Mouse (Mus musculus): Measurements from ENCODE around the gene Tnni3. TPM values are rescaled to one million over a fixed set of nuclear protein-coding genes. Genes with fewer than 3 reads are reported as not detected.

The Tnni3 gene
- polyA plus RNA-seq, 1 experiment from 2014 or later = 5.3 TPM

DNA sequence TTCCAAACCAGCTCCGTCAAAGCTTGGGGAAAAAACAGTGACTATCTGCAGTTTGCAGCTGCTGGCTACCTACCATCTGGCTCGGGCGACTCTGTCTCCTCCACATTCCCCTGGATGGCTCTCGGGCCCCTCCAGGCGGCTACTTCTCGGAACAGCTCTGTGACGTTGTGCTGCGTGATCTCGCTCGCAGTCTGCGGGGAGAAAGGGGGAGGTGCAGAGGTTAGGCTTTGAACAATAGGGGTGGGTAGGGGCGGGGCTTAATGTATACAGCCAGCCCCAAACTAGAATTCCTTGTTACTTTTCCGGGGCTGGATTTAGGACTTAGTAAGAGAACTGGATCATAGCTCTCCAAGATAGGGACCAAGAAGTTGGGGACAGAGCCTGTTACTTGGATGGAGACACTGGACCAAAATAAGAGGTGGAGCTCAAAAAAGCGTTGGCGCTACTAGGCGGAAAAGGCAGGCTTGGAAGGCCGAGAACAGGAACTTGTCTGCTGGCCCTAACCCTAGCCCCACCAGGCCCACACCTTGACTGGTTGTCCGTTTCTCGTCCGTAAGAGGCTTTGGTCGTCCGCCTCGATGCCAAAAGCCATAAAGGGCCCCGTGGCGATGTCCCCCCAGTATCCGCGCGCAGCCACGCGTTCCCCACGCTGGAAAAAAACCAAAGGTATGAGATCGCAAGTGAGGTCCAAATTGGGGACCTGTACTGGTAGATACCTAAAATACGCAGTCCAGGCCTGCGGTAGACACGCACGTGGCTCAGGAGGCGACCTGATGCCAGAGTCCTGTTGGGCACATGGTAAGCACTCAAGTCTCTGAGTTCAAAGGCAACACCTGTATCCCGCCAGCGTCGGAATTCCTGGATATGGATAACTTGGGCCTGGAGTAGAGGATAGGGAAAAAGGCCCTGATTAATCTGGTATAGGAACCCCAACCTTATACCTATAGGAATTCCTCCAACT, 2.6 kb upstream of the Tnni3 start:
- Histone ChIP-seq H3K36me3 (ENCODE audit: control insufficient read depth, insufficient read depth, low read length) (no peaks in the 10 kb centered on the region), H3K27me3 (ENCODE audit: control insufficient read depth, insufficient read depth, low read length) (no peaks in the 10 kb centered on the region), H3K9me3 (ENCODE audit: control insufficient read depth, low read length) (no peaks in the 10 kb centered on the region), H3K4me1 (ENCODE audit: control insufficient read depth, insufficient read depth, low read length) (0 out of 2 replicates have a peak, but pooled peaks cover 4% of the 10 kb centered on the region), H3K9ac (ENCODE audit: low read length) (no peak overlapping the region), H3K4me2 (ENCODE audit: low read depth, severe bottlenecking) (peak overlapping the region; percentile 51), H3K4me3 (ENCODE audit: low read depth, low read length) (peak overlapping the region; percentile 6), H3K27ac (replicated peaks; ENCODE audit: low read depth, low read length) (no peak overlapping the region)
- DNase-seq (ENCODE audit: low spot score) = peak; percentile 94
- WGBS = 24% methylated on average over 40 of the region's 40 CpGs
- peak; percentile 88 for ATAC-seq (ENCODE audit: insufficient number of reproducible peaks, low FRiP score, low TSS enrichment, low read depth)

DNA sequence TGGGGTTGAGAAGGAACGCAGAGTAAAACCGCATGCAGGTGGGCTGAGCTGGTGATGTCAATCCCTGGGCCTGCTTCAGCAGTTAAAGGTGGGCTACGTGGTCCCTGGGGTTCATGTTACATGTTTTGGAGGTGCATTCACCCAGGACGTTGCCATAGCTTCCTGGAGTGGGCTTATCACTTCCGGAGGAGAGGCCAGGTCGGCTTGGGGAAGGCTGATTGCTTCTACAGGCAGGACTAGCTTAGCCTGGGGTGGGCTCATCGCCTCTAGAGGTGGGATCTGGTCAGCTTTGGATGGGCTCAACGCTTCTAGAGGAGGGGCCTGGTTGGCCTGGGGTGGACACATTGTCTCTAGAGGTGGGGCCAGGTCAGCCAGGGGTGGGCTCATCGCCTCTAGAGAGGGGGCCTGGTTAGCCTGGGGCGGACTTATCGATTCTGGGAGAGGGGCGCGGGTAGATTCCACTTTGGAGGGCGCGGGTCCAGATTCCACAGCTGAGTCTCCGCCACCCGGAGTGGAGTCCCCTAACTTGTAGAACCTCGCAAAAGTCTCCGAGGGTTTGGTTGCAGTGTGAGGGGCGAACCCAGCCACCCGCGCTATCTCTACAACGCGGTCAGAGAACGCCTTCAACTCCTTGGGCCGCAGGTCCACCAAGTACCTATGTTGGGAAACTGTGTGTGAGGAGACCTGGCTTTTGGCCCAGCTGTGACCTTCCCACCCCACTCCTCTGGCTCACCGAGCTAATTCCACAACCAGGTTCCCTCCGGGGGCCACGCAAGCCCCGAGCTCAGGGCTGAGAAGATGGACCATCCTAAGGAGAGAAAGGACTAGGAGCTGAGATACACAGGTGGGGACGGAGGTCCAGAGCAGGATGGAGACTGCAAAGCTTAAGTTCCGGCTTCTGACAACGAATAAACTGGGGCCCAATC, 561 bp downstream of the Tnni3 start:
- 87% methylated on average over 33 of the region's 33 CpGs for WGBS
- no peak overlapping the region for H3K4me2 ChIP-seq (ENCODE audit: low read depth, severe bottlenecking)
- DNase-seq (ENCODE audit: low spot score) (no peak), ATAC-seq (ENCODE audit: insufficient number of reproducible peaks, low FRiP score, low TSS enrichment, low read depth) (no peak)
- no peak overlapping the region for H3K27ac ChIP-seq (replicated peaks; ENCODE audit: low read depth, low read length)
- H3K27me3 ChIP-seq (ENCODE audit: control insufficient read depth, insufficient read depth, low read length) = no peaks in the 10 kb centered on the region
- no peaks in the 10 kb centered on the region for H3K9me3 ChIP-seq (ENCODE audit: control insufficient read depth, low read length)
- H3K4me3 ChIP-seq (ENCODE audit: low read depth, low read length) = no peak overlapping the region
- no peaks in the 10 kb centered on the region for H3K36me3 ChIP-seq (ENCODE audit: control insufficient read depth, insufficient read depth, low read length)
- H3K4me1 ChIP-seq (ENCODE audit: control insufficient read depth, insufficient read depth, low read length) = 0 out of 2 replicates have a peak, but pooled peaks cover 4% of the 10 kb centered on the region
- no peak overlapping the region for H3K9ac ChIP-seq (ENCODE audit: low read length)

DNA sequence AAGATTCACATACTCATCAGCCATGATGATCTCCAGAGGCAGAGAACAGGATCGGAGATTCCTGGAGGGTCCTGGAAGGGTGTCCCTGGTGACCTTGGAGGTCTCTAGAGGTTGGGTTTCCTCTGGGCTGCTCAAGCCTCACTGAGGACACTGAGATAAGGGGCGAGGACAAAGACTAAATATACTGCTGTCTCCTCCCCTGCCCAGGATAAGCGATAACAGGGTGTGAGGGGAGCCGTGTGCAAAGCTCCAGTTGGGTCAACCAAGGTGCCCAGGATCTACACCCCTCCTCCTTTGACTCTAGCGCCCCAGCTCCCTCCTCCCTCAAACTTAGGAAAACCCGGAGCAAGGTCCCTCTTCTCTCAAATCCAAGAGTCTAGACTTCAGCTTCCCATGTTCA, 1.7 kb downstream of the Tnni3 start:
- Histone ChIP-seq H3K9me3 (ENCODE audit: control insufficient read depth, low read length) (no peaks in the 10 kb centered on the region), H3K9ac (ENCODE audit: low read length) (no peak overlapping the region), H3K36me3 (ENCODE audit: control insufficient read depth, insufficient read depth, low read length) (no peaks in the 10 kb centered on the region), H3K4me3 (ENCODE audit: low read depth, low read length) (no peak overlapping the region), H3K4me2 (ENCODE audit: low read depth, severe bottlenecking) (no peak overlapping the region), H3K27ac (replicated peaks; ENCODE audit: low read depth, low read length) (no peak overlapping the region), H3K4me1 (ENCODE audit: control insufficient read depth, insufficient read depth, low read length) (0 out of 2 replicates have a peak, but pooled peaks cover 4% of the 10 kb centered on the region), H3K27me3 (ENCODE audit: control insufficient read depth, insufficient read depth, low read length) (no peaks in the 10 kb centered on the region)
- DNase-seq (ENCODE audit: low spot score) = no peak
- WGBS = 82% methylated on average over 6 of the region's 6 CpGs
- no peak for ATAC-seq (ENCODE audit: insufficient number of reproducible peaks, low FRiP score, low TSS enrichment, low read depth)

DNA sequence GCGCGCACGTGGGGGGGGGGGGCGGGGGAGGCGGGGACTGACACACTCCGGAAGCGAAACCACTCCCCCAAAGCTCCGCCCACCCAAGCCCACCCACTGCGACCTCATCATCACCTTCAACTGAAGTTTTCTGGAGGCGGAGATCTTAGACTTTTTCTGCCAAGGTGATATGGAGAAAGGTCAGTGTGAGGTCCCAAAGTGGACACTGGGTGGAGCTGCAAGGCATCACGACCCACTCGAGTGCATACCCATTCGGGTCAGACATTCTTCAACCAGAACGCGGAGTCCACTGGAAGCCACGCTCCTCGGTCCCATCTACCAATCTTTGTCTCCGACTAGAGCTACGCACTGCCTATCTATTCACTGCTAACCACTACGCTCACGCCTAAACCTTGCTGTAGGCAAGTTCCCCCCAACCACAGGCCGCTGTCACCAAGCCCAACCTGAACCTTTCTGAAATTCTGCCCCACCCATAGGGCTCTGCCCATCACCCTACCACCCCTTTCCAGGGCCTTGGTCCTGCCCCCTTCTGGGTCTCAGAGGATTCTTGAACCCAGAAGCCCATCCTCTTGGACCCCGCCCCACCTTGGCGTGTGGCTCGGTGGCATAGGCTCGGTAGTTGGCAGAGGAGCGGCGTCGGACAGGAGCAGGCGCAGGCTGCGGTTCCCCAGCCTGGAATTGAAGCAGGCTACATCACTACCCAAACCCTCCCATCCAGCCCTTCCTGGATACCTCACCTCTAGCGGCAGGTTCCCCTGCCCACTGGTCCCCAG, 2.6 kb downstream of the Tnni3 start:
- no peak overlapping the region for H3K9ac ChIP-seq (ENCODE audit: low read length)
- no peak for DNase-seq (ENCODE audit: low spot score)
- no peaks in the 10 kb centered on the region for H3K36me3 ChIP-seq (ENCODE audit: control insufficient read depth, insufficient read depth, low read length)
- H3K4me3 ChIP-seq (ENCODE audit: low read depth, low read length) = no peak overlapping the region
- no peak overlapping the region for H3K27ac ChIP-seq (replicated peaks; ENCODE audit: low read depth, low read length)
- no peaks in the 10 kb centered on the region for H3K27me3 ChIP-seq (ENCODE audit: control insufficient read depth, insufficient read depth, low read length)
- H3K4me2 ChIP-seq (ENCODE audit: low read depth, severe bottlenecking) = peak overlapping the region; percentile 28
- WGBS = 32% methylated on average over 32 of the region's 32 CpGs
- 0 out of 2 replicates have a peak, but pooled peaks have one; percentile 1 for ATAC-seq (ENCODE audit: insufficient number of reproducible peaks, low FRiP score, low TSS enrichment, low read depth)
- H3K4me1 ChIP-seq (ENCODE audit: control insufficient read depth, insufficient read depth, low read length) = no peaks in the 10 kb centered on the region; the same call in 1 of the 2 replicates
- no peaks in the 10 kb centered on the region for H3K9me3 ChIP-seq (ENCODE audit: control insufficient read depth, low read length)

DNA sequence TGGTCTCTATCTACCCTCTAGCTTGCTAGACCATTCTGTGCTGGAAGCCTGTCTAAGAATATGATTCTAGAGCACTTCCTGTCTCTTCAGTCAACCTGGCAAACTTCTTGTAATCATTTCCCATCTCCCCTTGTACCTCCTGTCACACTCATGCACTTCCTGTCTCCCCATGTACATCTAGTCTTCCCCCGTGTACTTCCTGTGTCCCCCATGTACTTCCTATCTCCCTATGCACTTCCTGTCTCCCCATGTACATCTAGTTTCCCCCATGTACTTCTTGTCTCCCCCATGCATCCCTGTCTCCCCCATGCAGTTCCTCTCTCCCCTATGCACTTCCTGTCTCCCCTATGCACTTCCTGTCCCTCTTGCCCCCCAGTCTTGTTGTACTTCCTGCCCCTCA, 5.5 kb downstream of the Tnni3 start:
- Histone ChIP-seq H3K4me3 (ENCODE audit: low read depth, low read length) (no peak overlapping the region), H3K4me2 (ENCODE audit: low read depth, severe bottlenecking) (no peak overlapping the region), H3K9ac (ENCODE audit: low read length) (no peak overlapping the region), H3K9me3 (ENCODE audit: control insufficient read depth, low read length) (no peaks in the 10 kb centered on the region), H3K36me3 (ENCODE audit: control insufficient read depth, insufficient read depth, low read length) (no peaks in the 10 kb centered on the region), H3K4me1 (ENCODE audit: control insufficient read depth, insufficient read depth, low read length) (peaks cover 2% of the 10 kb centered on the region; the same call in 1 of the 2 replicates), H3K27me3 (ENCODE audit: control insufficient read depth, insufficient read depth, low read length) (no peaks in the 10 kb centered on the region), H3K27ac (replicated peaks; ENCODE audit: low read depth, low read length) (no peak overlapping the region)
- DNase-seq (ENCODE audit: low spot score) (no peak), ATAC-seq (ENCODE audit: insufficient number of reproducible peaks, low FRiP score, low TSS enrichment, low read depth) (no peak)
- WGBS = 80% methylated on average over 1 of the region's 1 CpGs

DNA sequence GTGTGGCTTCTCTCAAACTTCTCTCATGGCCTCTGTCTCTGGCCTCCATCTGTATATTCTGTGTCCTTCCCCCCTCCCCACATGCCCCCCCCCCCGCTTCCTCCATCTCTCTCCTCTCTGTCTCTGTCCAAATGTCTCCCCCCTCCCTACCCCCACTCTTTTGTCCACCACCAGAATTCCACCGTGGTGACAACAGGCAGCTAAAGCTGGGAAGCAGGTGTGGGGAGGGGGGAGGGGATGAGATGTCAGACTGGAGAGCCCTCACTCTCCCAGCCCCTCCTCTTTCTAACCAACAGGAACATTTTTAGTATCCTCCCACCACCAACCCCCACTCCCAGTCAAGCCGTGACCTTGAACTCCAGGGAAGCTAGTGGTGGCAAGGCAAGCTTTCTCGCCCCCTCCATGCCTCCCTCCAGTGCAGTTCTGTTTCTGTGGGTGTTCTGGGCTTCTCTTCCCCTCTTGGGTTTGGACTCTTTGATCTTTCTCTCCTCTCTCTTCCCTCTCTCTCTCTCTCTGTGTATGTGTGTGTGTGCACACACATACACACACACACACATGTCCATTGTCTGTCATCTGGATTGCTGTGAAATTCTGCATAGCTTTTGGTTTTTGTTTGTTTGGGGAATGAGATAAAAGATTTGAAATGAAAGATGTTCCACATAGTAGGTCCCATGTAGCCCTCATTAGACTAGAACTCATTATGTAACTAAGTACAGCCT, 7.5 kb downstream of the Tnni3 start, which contains the start of gene Tnnt1:
Tnnt1 (minus strand) TSS at position 51 of the 719 bp plus-strand sequence.
- H3K9ac ChIP-seq (ENCODE audit: low read length) = no peak within 1 kb of the TSS
- ATAC-seq (ENCODE audit: insufficient number of reproducible peaks, low FRiP score, low TSS enrichment, low read depth) (peak; percentile 51; the same call in 1 of the 2 replicates), DNase-seq (ENCODE audit: low spot score) (no peak)

DNA sequence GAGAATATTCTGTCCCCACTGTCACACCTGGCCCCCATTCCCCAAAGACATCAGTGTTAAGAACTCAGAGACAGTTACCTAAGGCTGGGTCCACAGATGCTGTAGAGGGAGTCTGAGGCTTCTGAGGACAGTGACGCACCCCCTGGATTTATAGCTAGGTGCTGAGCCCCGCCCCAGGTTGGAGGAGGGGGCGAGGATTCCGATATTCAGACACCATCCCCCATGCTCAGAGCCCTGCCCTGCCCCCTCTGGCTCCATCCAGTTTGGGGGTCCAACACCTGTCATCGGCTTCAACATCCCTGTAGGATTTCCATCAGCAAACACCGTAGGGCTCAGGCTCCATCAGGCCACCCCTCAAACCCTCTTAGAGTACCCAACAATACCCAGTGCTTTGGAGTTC, 8.2 kb downstream of the Tnni3 start:
- DNase-seq (ENCODE audit: low spot score) (no peak), ATAC-seq (ENCODE audit: insufficient number of reproducible peaks, low FRiP score, low TSS enrichment, low read depth) (peak; percentile 37)
- no peaks in the 10 kb centered on the region for H3K9me3 ChIP-seq (ENCODE audit: control insufficient read depth, low read length)
- peaks cover 2% of the 10 kb centered on the region; the same call in 1 of the 2 replicates for H3K4me1 ChIP-seq (ENCODE audit: control insufficient read depth, insufficient read depth, low read length)
- H3K27ac ChIP-seq (replicated peaks; ENCODE audit: low read depth, low read length) = no peak overlapping the region
- no peak overlapping the region for H3K9ac ChIP-seq (ENCODE audit: low read length)
- no peak overlapping the region for H3K4me3 ChIP-seq (ENCODE audit: low read depth, low read length)
- WGBS = 52% methylated on average over 6 of the region's 6 CpGs
- H3K27me3 ChIP-seq (ENCODE audit: control insufficient read depth, insufficient read depth, low read length) = no peaks in the 10 kb centered on the region
- no peaks in the 10 kb centered on the region for H3K36me3 ChIP-seq (ENCODE audit: control insufficient read depth, insufficient read depth, low read length)
- H3K4me2 ChIP-seq (ENCODE audit: low read depth, severe bottlenecking) = peak overlapping the region; percentile 4; the same call in 1 of the 2 replicates

More for the DNA sequence above, 7.5 kb downstream of the Tnni3 start, which contains the start of gene Tnnt1:
- no peak within 1 kb of the TSS for H3K4me3 ChIP-seq (ENCODE audit: low read depth, low read length)
- no peaks in the 10 kb centered on the region for H3K27me3 ChIP-seq (ENCODE audit: control insufficient read depth, insufficient read depth, low read length)
- H3K9me3 ChIP-seq (ENCODE audit: control insufficient read depth, low read length) = no peaks in the 10 kb centered on the region
- peak within 1 kb of the TSS; percentile 4; the same call in 1 of the 2 replicates for H3K4me2 ChIP-seq (ENCODE audit: low read depth, severe bottlenecking)
- no peaks in the 10 kb centered on the region for H3K36me3 ChIP-seq (ENCODE audit: control insufficient read depth, insufficient read depth, low read length)
- WGBS = 18% methylated on average over 4 of the region's 4 CpGs
- H3K27ac ChIP-seq (replicated peaks; ENCODE audit: low read depth, low read length) = no peak within 1 kb of the TSS
- peaks cover 2% of the 10 kb centered on the region; the same call in 1 of the 2 replicates for H3K4me1 ChIP-seq (ENCODE audit: control insufficient read depth, insufficient read depth, low read length)
